Mouse (Mus musculus) CD4-positive, CD25-positive, alpha-beta regulatory T cell, adult 9 weeks (primary cell): ENCODE results near the gene Gng8. TPM values are rescaled to one million over a fixed set of nuclear protein-coding genes. Genes with fewer than 3 reads are reported as not detected.

ENCODE experiments used
- polyA plus RNA-seq: library from polyadenylated mRNA; unstranded; fragments of 100-300 nt; shearing (Covaris generic); gene quantifications from one replicate; pipeline ENCODE4 v1.2.1, GENCODE M21; 2017

Gene Gng8
- polyA plus RNA-seq: not detected

GRCm38 (mm10) chr7:16891641-16892351 is at the start of gene Gng8:
Gene Gng8, plus strand, starts transcription at chr7:16891786.

GRCm38 (mm10) chr7:16842645-16843063 is 48.9 kb upstream of the Gng8 start, which contains the start of gene Prkd2:
Gene Prkd2, plus strand, starts transcription at chr7:16842902.

DNA sequence AGATGAGACGGTGACA is 16.5 kb upstream of the Gng8 start, which contains the start of gene Dact3:
Dact3 (plus strand) TSS at position 8 of the 16 bp plus-strand sequence.

DNA sequence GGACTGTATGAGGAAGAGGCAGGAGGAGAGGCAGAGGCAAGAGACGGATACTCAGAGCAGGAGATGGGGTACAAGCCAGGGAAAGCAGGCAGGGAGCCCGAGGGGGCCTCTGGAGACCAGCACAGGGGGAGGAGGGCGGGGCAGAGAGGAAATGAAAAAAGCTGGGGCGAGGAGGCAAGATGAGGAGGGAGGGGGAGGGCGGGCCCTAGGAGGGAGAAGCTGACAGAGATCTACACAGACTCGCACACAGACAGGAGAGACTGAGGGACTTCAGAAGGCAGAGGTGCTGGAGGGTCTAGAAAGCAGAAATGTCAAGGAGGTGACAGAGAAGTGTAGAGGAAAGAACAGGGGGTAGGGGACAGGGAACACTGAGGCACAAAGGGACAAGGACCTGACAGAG is 14.7 kb downstream of the Gng8 start, which contains the start of gene Ptgir:
Ptgir (plus strand) TSS at position 210 of the 400 bp plus-strand sequence.

GRCm38 (mm10) chr7:16924037-16924834 is 32.6 kb downstream of the Gng8 start, which contains the start of gene Calm3:
Gene Calm3, minus strand, starts transcription at chr7:16924114.

DNA sequence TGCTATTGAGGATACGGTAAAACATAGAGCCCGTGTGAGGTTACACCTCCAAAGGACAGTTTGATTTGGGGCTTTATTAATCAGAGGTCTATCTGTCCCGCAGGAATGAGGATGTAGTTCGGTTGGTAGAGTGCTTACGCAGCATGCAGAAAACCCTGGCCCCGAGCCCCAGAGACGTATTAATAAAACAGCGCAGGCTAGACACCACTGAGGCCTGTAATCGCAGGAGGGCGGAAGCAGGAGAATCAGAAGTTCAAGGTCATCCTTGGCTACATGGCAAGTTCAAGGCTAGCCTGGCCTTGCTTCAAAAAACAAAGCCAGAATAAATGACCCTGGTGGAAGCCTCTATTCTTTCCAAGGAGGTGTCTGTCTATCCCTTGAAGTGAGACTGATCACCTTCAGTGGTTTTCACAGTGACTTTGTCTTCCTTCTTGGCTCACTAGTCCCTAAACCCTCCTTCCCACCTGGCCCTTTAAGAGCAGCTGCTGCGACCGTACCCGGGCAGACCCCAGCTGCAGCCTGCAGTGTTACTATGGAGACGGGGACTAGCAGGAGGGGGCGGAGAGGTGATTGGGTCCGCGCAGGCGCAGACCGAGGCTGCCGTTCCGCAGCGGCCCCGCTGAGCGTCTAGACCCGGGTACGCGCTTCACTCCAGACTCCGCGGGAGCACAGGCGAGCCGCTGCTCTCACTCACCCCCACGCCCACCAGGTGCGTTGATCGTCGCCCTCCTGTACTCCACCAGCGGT is 52.6 kb downstream of the Gng8 start, which contains the start of gene Pnmal2:
Pnmal2 (plus strand) TSS at position 622 of the 747 bp plus-strand sequence.

Other genes with a start within 250 kb of the Gng8 start
- 1.4 TPM for gene Ceacam15, start 216.1 kb upstream of the Gng8 start, polyA plus RNA-seq
- not detected for gene Ceacam9, start 169.9 kb upstream of the Gng8 start, polyA plus RNA-seq
- gene Ap2s1, start 153.4 kb upstream of the Gng8 start, polyA plus RNA-seq: 236 TPM
- gene Slc1a5, start 110.4 kb upstream of the Gng8 start, polyA plus RNA-seq: 56.6 TPM
- 14.1 TPM for gene Strn4, start 75.9 kb upstream of the Gng8 start, polyA plus RNA-seq
- 3.7 TPM for gene Fkrp, start 75.1 kb upstream of the Gng8 start, polyA plus RNA-seq
- gene Prkd2, start 48.9 kb upstream of the Gng8 start, polyA plus RNA-seq: 247 TPM
- gene Dact3, start 16.5 kb upstream of the Gng8 start, polyA plus RNA-seq: not detected
- 7.3 TPM for gene Ptgir, start 14.7 kb downstream of the Gng8 start, polyA plus RNA-seq
- gene Calm3, start 32.3 kb downstream of the Gng8 start, polyA plus RNA-seq: 73.4 TPM
- not detected for gene Pnmal2, start 52.9 kb downstream of the Gng8 start, polyA plus RNA-seq
- not detected for gene Pnmal1, start 67.9 kb downstream of the Gng8 start, polyA plus RNA-seq
- gene Gm42372, start 91.3 kb downstream of the Gng8 start, polyA plus RNA-seq: 4.1 TPM
- gene Ccdc8, start 100.9 kb downstream of the Gng8 start, polyA plus RNA-seq: 0.05 TPM
- 120 TPM for gene Ppp5c, start 136.1 kb downstream of the Gng8 start, polyA plus RNA-seq
- gene Hif3a, start 170.6 kb downstream of the Gng8 start, polyA plus RNA-seq: 1.7 TPM
- gene Psg16, start 182.3 kb downstream of the Gng8 start, polyA plus RNA-seq: 0.81 TPM